Mouse (Mus musculus) testis, adult 2 months (tissue): ENCODE data around the gene Rbms1. TPM values are rescaled to one million over a fixed set of nuclear protein-coding genes. Genes with fewer than 3 reads are reported as not detected.

Experiments
- H3K27ac ChIP-seq: fragments of 200-500 bp; 2 replicates; pipeline ENCODE4 v1.5.1; 2012; ENCODE audit warnings: low read depth, low read length; ENCODE audit not compliant: control insufficient read depth, insufficient read depth
- H3K27me3 ChIP-seq: fragments of 200-500 bp; 2 replicates; pipeline ENCODE4 v1.6.1; 2012; ENCODE audit warnings: mild to moderate bottlenecking, low read length, moderate library complexity; ENCODE audit not compliant: control insufficient read depth, insufficient read depth
- H3K36me3 ChIP-seq: fragments of 200-500 bp; 2 replicates; pipeline ENCODE4 v1.6.1; 2012; ENCODE audit warnings: mild to moderate bottlenecking, low read length; ENCODE audit not compliant: control insufficient read depth, insufficient read depth
- H3K4me1 ChIP-seq: fragments of 200-500 bp; 2 replicates; pipeline ENCODE4 v1.6.1; 2012; ENCODE audit warnings: low read length; ENCODE audit not compliant: control insufficient read depth, insufficient read depth
- H3K4me3 ChIP-seq: fragments of 200-500 bp; 2 replicates; pipeline ENCODE4 v1.5.1; 2012; ENCODE audit warnings: low read depth, mild to moderate bottlenecking, low read length, moderate library complexity, mixed read lengths; ENCODE audit not compliant: control insufficient read depth
- CTCF ChIP-seq: fragments of 200-500 bp; IDR thresholded peaks from 2 replicates; pipeline ENCODE4 v1.5.1; 2012; ENCODE audit warnings: low read depth, mild to moderate bottlenecking, inconsistent platforms, low read length, moderate library complexity; ENCODE audit not compliant: control insufficient read depth, insufficient read depth, insufficient replicate concordance
- POLR2A ChIP-seq: fragments of 200-500 bp; IDR thresholded peaks from 2 replicates; pipeline ENCODE4 v1.6.1; 2012; ENCODE audit warnings: low read depth, mild to moderate bottlenecking, inconsistent platforms, low read length, moderate library complexity; ENCODE audit not compliant: control insufficient read depth
- polyA plus RNA-seq: library from polyadenylated mRNA; depleted of rRNA; stranded (reverse); fragments of >200 nt; gene quantifications from 2 replicates; pipeline ENCODE4 v1.2.3, GENCODE M21; 2012

Rbms1 gene
- polyA plus RNA-seq, 1 experiment: 284 TPM

GRCm38 (mm10) chr2:60855006-60855405 lies 108.0 kb downstream of the Rbms1 start:
- H3K27me3 ChIP-seq: no peaks in the 10 kb centered on the region

GRCm38 (mm10) chr2:60851898-60852297 lies 111.1 kb downstream of the Rbms1 start:
- no peaks in the 10 kb centered on the region for H3K27me3 ChIP-seq
- no peak overlapping the region for H3K4me3 ChIP-seq
- H3K36me3 ChIP-seq: no peaks in the 10 kb centered on the region
- no peaks in the 10 kb centered on the region for H3K4me1 ChIP-seq
- no peak overlapping the region for H3K27ac ChIP-seq
- TF ChIP-seq CTCF (no peak), POLR2A (no peak)

More at GRCm38 (mm10) chr2:60855006-60855405, 108.0 kb downstream of the Rbms1 start:
- Histone ChIP-seq H3K36me3 (no peaks in the 10 kb centered on the region), H3K27ac (no peak overlapping the region), H3K4me3 (no peak overlapping the region), H3K4me1 (no peaks in the 10 kb centered on the region)
- no peak for TF ChIP-seq CTCF
- no peak for TF ChIP-seq POLR2A

DNA sequence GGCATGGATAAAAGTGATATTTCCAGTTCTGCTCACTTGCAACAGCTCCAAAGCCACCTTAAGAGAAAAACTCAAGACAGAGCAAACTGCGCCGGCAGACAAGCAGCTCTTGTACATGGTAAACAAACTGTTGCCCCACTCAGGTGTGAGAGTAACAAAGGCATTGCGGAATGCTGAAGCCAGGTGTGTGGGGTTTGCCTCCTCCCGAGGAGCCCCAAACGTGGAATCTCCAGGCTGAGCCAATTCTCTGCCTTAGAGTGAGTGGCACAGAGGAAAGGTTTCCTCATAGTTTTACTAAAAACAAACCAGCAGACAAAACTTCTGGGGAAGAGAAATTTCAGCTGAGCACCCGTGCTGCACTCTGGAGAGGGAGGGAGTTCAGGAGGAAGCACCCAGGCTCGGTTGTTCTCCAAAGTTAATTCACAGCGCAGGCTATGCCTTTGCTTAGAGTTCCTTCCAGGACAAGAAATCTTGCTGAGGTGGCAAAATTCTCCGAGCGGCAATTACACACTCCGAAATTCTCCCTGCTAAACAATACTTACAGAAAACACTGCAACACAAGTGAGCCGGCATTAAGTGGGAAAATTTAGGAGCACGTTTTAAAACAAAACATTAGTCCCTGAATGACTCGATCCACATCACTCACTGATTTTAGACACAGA lies 111.8 kb downstream of the Rbms1 start:
- TF ChIP-seq CTCF (no peak), POLR2A (no peak)
- no peaks in the 10 kb centered on the region for H3K27me3 ChIP-seq
- no peak overlapping the region for H3K27ac ChIP-seq

DNA sequence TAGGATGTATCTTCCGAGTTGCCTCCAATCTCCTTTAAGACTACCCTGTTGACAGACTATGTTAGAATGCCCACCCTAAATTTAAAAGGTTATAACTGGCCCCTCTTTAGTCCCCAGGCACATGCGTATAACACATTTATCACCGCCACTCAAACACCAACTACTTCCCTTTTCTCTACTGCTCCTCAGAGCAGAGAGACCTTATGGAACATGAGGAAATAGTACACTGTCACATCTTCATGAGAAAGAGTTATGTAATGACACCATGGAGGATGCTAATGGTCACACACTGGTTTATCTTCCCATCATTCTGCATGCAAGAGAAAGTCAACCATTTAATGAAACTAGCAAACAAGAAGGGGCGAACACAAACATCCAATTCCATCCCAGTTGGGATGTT lies 114.5 kb downstream of the Rbms1 start:
- H3K27me3 ChIP-seq: no peaks in the 10 kb centered on the region
- no peak overlapping the region for H3K4me3 ChIP-seq
- TF ChIP-seq CTCF: no peak
- TF ChIP-seq POLR2A: no peak

More for the DNA sequence above, 111.8 kb downstream of the Rbms1 start:
- H3K36me3 ChIP-seq: no peaks in the 10 kb centered on the region
- H3K4me3 ChIP-seq: no peak overlapping the region
- H3K4me1 ChIP-seq: no peaks in the 10 kb centered on the region

DNA sequence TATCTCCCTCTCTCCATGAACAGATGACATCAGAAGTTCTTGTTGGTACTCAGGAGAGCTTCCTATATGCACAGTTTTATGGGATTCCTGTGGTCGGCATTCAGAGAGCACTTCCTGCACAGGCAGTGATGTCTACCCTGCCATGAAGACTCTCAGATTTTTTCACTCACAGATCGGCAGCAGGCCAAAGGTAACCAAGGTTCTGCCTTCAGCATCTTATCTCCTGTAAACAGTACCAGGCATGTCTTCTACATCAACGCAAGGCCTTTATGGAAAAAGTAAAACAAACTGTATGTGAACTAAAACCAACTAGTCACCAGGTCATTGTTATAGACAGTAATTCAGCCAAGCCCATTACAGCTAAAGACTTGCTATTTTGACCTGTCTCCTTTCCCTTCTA lies 115.0 kb downstream of the Rbms1 start:
- TF ChIP-seq POLR2A: no peak
- TF ChIP-seq CTCF: no peak
- Histone ChIP-seq H3K4me1 (no peaks in the 10 kb centered on the region), H3K27me3 (no peaks in the 10 kb centered on the region), H3K4me3 (no peak overlapping the region), H3K36me3 (no peaks in the 10 kb centered on the region), H3K27ac (no peak overlapping the region)

More for the DNA sequence above, 114.5 kb downstream of the Rbms1 start:
- no peaks in the 10 kb centered on the region for H3K36me3 ChIP-seq
- H3K27ac ChIP-seq: no peak overlapping the region
- no peaks in the 10 kb centered on the region for H3K4me1 ChIP-seq

DNA sequence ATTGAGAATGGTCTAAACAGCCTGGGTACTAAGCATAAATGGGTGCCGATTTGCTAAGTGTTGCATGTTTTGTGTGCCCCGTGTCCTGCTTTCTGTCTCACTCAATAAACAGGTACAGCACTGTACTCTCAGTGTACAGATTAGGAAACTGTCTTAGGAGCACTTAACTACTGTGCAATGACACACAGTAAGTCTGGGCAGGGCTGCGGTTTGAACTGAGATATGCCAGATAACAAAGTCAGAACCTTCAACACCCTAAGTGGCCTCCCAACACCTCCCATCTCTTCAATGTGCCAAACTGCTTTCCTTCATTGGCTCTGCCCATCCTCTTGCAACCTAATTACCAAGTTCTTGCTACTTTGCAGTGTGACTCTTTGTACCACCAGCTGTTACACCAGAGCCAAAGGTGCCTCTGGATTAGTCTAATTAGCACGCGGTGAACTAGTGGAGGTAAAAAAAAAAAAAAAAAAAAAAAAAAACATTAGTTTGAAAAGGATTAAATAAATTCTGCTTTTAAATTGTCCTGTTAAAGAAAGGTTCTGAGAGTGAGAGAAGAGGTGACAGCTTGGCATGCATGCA lies 117.6 kb downstream of the Rbms1 start:
- H3K4me1 ChIP-seq: no peaks in the 10 kb centered on the region
- no peaks in the 10 kb centered on the region for H3K36me3 ChIP-seq
- H3K27ac ChIP-seq: no peak overlapping the region
- H3K27me3 ChIP-seq: no peaks in the 10 kb centered on the region
- H3K4me3 ChIP-seq: no peak overlapping the region
- no peak for TF ChIP-seq CTCF
- TF ChIP-seq POLR2A: no peak

DNA sequence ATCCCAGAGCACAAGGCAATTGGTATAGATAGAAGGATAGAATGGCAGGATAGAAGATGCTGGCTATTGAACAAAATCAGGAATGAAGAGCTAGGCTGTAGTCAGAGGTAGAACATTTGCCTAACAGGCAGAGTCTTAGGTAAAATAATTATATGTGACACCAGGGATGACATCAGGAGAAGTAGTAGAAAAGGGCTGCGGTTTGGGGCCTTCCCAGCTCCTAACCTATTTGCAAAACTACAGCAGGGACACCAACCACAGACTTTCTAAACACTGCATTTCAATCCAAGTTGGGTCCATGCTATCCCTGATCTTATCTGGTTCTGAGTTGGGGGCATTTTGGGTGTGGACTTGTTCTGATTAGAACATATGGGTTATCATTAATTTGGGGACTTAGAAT lies 118.7 kb downstream of the Rbms1 start:
- H3K4me1 ChIP-seq: no peaks in the 10 kb centered on the region
- no peak for TF ChIP-seq CTCF
- TF ChIP-seq POLR2A: no peak
- no peak overlapping the region for H3K27ac ChIP-seq
- no peaks in the 10 kb centered on the region for H3K27me3 ChIP-seq
- H3K4me3 ChIP-seq: no peak overlapping the region
- no peaks in the 10 kb centered on the region for H3K36me3 ChIP-seq
